Mouse (Mus musculus) hindbrain, embryonic 14.5 days (tissue): Measurements from ENCODE around the gene Tarm1. TPM values are rescaled to one million over a fixed set of nuclear protein-coding genes. Genes with fewer than 3 reads are reported as not detected.

ENCODE experiments used
- ATAC-seq: fragments of 200-750 bp; cut with Nextera tagmentation; 2 replicates; pipeline ENCODE4 v1.8.0; 2017; ENCODE audit warnings: moderate number of reproducible peaks, mild to moderate bottlenecking, moderate TSS enrichment, moderate library complexity; ENCODE audit not compliant: low FRiP score
- DNase-seq: peaks from one replicate; pipeline ENCODE4 v3.0.0-alpha.2; 2015; ENCODE audit warnings: low spot score
- H3K27ac ChIP-seq: fragments of 300-500 bp; sonication (generic); 2 replicates; pipeline ENCODE4 v1.5.1; 2014; ENCODE audit warnings: mild to moderate bottlenecking, moderate library complexity
- H3K27me3 ChIP-seq: fragments of 300-500 bp; sonication (generic); 2 replicates; pipeline ENCODE4 v1.6.1; 2014; ENCODE audit warnings: mild to moderate bottlenecking, low read length, mixed read lengths; ENCODE audit not compliant: control insufficient read depth, insufficient read depth
- H3K36me3 ChIP-seq: fragments of 300-500 bp; sonication (generic); replicated peaks from 2 replicates; pipeline ENCODE4 v1.6.1; 2014; ENCODE audit not compliant: control insufficient read depth, insufficient read depth
- H3K4me1 ChIP-seq: fragments of 300-500 bp; sonication (generic); replicated peaks from 2 replicates; pipeline ENCODE4 v1.6.1; 2014; ENCODE audit warnings: antibody characterized with exemption, low read length, mixed read lengths; ENCODE audit not compliant: control insufficient read depth, insufficient read depth
- H3K4me2 ChIP-seq: fragments of 300-500 bp; sonication (generic); replicated peaks from 2 replicates; pipeline ENCODE4 v1.6.1; 2014; ENCODE audit warnings: mild to moderate bottlenecking, moderate library complexity
- H3K4me3 ChIP-seq: fragments of 300-500 bp; sonication (generic); replicated peaks from 2 replicates; pipeline ENCODE4 v1.5.1; 2014; ENCODE audit warnings: mild to moderate bottlenecking, low read length
- H3K9ac ChIP-seq: fragments of 300-500 bp; sonication (generic); 2 replicates; pipeline ENCODE4 v1.6.1; 2014
- H3K9me3 ChIP-seq: fragments of 300-500 bp; sonication (generic); 2 replicates; pipeline ENCODE4 v1.6.1; 2016; ENCODE audit warnings: low read length; ENCODE audit not compliant: control insufficient read depth
- WGBS: fragments of 180-500 bp; shearing (Covaris S2); extraction: QIAGEN DNeasy Blood & Tissue Kit; methylation state at CpG from one replicate; pipeline ENCODE4 v1.1.7; 2014; 5-methylcytosine and 5-hydroxymethylcytosine counted together
- polyA plus RNA-seq: library from polyadenylated mRNA; unstranded; fragments of >200 nt; fragmentation: Nextera tagmentation; extraction: Ambion mirVana; gene quantifications from 2 replicates; pipeline ENCODE4 v1.2.1, GENCODE M21; 2014

The Tarm1 gene
- polyA plus RNA-seq, 1 experiment from 2014 or later: not detected

- no peak for ATAC-seq
- 80% methylated on average over 3 of the region's 3 CpGs for WGBS
Measured at GRCm38 (mm10) chr7:3446584-3446983, 55.8 kb downstream of the Tarm1 start.

GRCm38 (mm10) chr7:3444678-3445077, 57.7 kb downstream of the Tarm1 start:
- ATAC-seq: no peak
- H3K9me3 ChIP-seq: no peaks in the 10 kb centered on the region
- no peak overlapping the region for H3K9ac ChIP-seq
- H3K36me3 ChIP-seq: no peaks in the 10 kb centered on the region
- no peak for DNase-seq
- no peaks in the 10 kb centered on the region for H3K4me1 ChIP-seq
- 82% methylated on average over 3 of the region's 3 CpGs for WGBS
- H3K4me3 ChIP-seq: no peak overlapping the region
- no peak overlapping the region for H3K4me2 ChIP-seq
- no peaks in the 10 kb centered on the region for H3K27me3 ChIP-seq
- H3K27ac ChIP-seq: no peak overlapping the region

More at GRCm38 (mm10) chr7:3446584-3446983, 55.8 kb downstream of the Tarm1 start:
- Histone ChIP-seq H3K27ac (no peak overlapping the region), H3K27me3 (no peaks in the 10 kb centered on the region), H3K9me3 (no peaks in the 10 kb centered on the region), H3K4me1 (no peaks in the 10 kb centered on the region), H3K9ac (no peak overlapping the region; the same call in 1 of the 2 replicates), H3K4me2 (no peak overlapping the region), H3K4me3 (no peak overlapping the region), H3K36me3 (no peaks in the 10 kb centered on the region)
- no peak for DNase-seq

GRCm38 (mm10) chr7:3442476-3443062, 59.9 kb downstream of the Tarm1 start:
- Histone ChIP-seq H3K27ac (no peak overlapping the region), H3K9me3 (no peaks in the 10 kb centered on the region), H3K27me3 (no peaks in the 10 kb centered on the region), H3K4me3 (no peak overlapping the region), H3K9ac (no peak overlapping the region), H3K4me2 (no peak overlapping the region), H3K4me1 (no peaks in the 10 kb centered on the region), H3K36me3 (no peaks in the 10 kb centered on the region)
- WGBS: 86% methylated on average over 10 of the region's 10 CpGs
- no peak for ATAC-seq
- no peak for DNase-seq

DNA sequence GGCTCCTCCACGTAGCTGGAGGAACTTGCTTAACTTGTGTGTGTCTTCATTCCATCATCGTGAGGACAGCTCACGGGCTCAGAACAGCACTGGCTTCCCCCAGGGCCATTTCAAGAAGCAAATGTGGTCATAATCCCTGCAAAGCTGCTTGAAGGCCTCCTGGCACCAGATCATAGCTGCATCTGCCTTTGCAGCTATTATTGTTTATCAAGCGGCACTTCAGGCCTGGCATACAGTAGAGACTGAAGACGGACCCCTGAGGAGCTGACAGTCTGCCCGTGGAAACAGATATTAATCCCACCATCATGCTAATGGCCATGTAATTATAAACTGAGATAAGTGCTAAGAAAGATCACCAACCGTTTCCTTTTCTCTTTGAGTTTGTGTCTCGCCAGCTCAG, 61.9 kb downstream of the Tarm1 start:
- Histone ChIP-seq H3K4me2 (no peak overlapping the region), H3K36me3 (no peaks in the 10 kb centered on the region), H3K27ac (no peak overlapping the region), H3K9me3 (no peaks in the 10 kb centered on the region), H3K27me3 (no peaks in the 10 kb centered on the region), H3K9ac (no peak overlapping the region), H3K4me1 (no peaks in the 10 kb centered on the region), H3K4me3 (no peak overlapping the region)
- no peak for ATAC-seq
- WGBS: 59% methylated on average over 8 of the region's 8 CpGs
- DNase-seq: no peak

- H3K4me3 ChIP-seq: no peak overlapping the region
- no peak overlapping the region for H3K4me2 ChIP-seq
- H3K9me3 ChIP-seq: no peaks in the 10 kb centered on the region
- no peaks in the 10 kb centered on the region for H3K4me1 ChIP-seq
- no peak overlapping the region for H3K27ac ChIP-seq
- no peak for ATAC-seq
- no peaks in the 10 kb centered on the region for H3K27me3 ChIP-seq
- no peak for DNase-seq
- H3K9ac ChIP-seq: no peak overlapping the region
- WGBS: 92% methylated on average over 10 of the region's 11 CpGs
- no peaks in the 10 kb centered on the region for H3K36me3 ChIP-seq
Measured at GRCm38 (mm10) chr7:3439984-3440383, 62.4 kb downstream of the Tarm1 start.

DNA sequence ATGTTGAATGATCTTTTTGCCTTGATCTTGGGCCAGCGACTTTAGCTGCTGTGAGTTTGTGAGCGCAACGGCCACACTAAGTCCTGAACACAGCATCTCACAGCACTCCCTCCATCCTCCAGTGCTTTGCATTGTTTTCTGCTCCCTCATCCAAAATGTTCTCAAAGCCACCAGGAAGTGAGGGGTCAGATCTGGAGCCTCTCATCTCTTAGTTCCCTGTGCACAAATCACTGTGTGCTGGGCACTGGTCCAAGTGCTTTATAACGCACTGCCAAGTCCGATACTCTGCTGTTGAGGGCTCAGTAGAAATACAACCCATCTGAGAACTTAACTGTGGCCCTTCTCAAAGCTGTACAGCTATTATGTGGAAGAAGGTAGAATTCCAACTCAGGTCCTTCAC, 64.5 kb downstream of the Tarm1 start:
- WGBS: 45% methylated on average over 5 of the region's 5 CpGs
- Histone ChIP-seq H3K9ac (no peak overlapping the region), H3K36me3 (no peaks in the 10 kb centered on the region), H3K4me2 (no peak overlapping the region), H3K4me3 (no peak overlapping the region), H3K27me3 (no peaks in the 10 kb centered on the region), H3K4me1 (no peaks in the 10 kb centered on the region), H3K27ac (no peak overlapping the region), H3K9me3 (no peaks in the 10 kb centered on the region)
- DNase-seq: no peak
- ATAC-seq: no peak

Other genes with a start within 250 kb of the Tarm1 start
- 40.1 and 43.6 TPM in 2 replicates for gene Myadm, start 213.5 kb downstream of the Tarm1 start, polyA plus RNA-seq
- gene Prkcg, start 213.4 kb downstream of the Tarm1 start, polyA plus RNA-seq: 1.1 and 1.6 TPM in 2 replicates
- 3.4 and 4.2 TPM in 2 replicates for gene Cacng7, start 169.7 kb downstream of the Tarm1 start, polyA plus RNA-seq
- gene Cacng8, start 111.9 kb downstream of the Tarm1 start, polyA plus RNA-seq: 9.6 and 11.5 TPM in 2 replicates
- gene Cacng6, start 78.4 kb downstream of the Tarm1 start, polyA plus RNA-seq: not detected in 2 replicates
- 0.39 and 0.70 TPM in 2 replicates for gene Oscar, start 113.5 kb upstream of the Tarm1 start, polyA plus RNA-seq
- 503 and 642 TPM in 2 replicates for gene Ndufa3, start 114.7 kb upstream of the Tarm1 start, polyA plus RNA-seq
- 27.0 and 31.7 TPM in 2 replicates for gene Tfpt, start 127.3 kb upstream of the Tarm1 start, polyA plus RNA-seq
- 79.5 and 80.8 TPM in 2 replicates for gene Prpf31, start 127.4 kb upstream of the Tarm1 start, polyA plus RNA-seq
- gene Cnot3, start 142.6 kb upstream of the Tarm1 start, polyA plus RNA-seq: 34.4 and 39.2 TPM in 2 replicates
- gene Leng1, start 163.2 kb upstream of the Tarm1 start, polyA plus RNA-seq: 10.5 and 11.7 TPM in 2 replicates
- 3.5 and 4.4 TPM in 2 replicates for gene Tmc4, start 174.9 kb upstream of the Tarm1 start, polyA plus RNA-seq
- 263 and 275 TPM in 2 replicates for gene Tsen34, start 190.2 kb upstream of the Tarm1 start, polyA plus RNA-seq
- gene Mboat7, start 190.9 kb upstream of the Tarm1 start, polyA plus RNA-seq: 80.4 and 93.7 TPM in 2 replicates
- 732 and 840 TPM in 2 replicates for gene Rps9, start 201.4 kb upstream of the Tarm1 start, polyA plus RNA-seq
- 0.23 and 0.47 TPM in 2 replicates for gene Pirb, start 217.8 kb upstream of the Tarm1 start, polyA plus RNA-seq